Mouse (Mus musculus) cortical plate, adult 2 months (tissue): ENCODE results near the gene Bptf. TPM values are rescaled to one million over a fixed set of nuclear protein-coding genes. Genes with fewer than 3 reads are reported as not detected.
A peak's percentile ranks its signal among the peaks of the same experiment; 100 is the strongest.

Source experiments
- H3K27ac ChIP-seq: fragments of 200-500 bp; 2 replicates; pipeline ENCODE4 v1.5.1; 2012; ENCODE audit warnings: low read length, control low read depth, inconsistent platforms; ENCODE audit not compliant: insufficient read depth
- H3K4me1 ChIP-seq: fragments of 200-500 bp; 2 replicates; pipeline ENCODE4 v1.6.1; 2011; ENCODE audit warnings: low read length; ENCODE audit not compliant: control insufficient read depth, insufficient read depth
- H3K4me3 ChIP-seq: fragments of 200-500 bp; 2 replicates; pipeline ENCODE4 v1.5.1; 2011; ENCODE audit warnings: mild to moderate bottlenecking, low read length, control low read depth; ENCODE audit not compliant: insufficient read depth
- CTCF ChIP-seq: fragments of 200-500 bp; IDR thresholded peaks from 2 replicates; pipeline ENCODE4 v1.5.1; 2011; ENCODE audit warnings: mild to moderate bottlenecking, control low read depth, low read length; ENCODE audit not compliant: insufficient read depth; ENCODE audit errors: extremely low read depth
- POLR2A ChIP-seq: fragments of 200-500 bp; IDR thresholded peaks from 2 replicates; pipeline ENCODE4 v1.6.1; 2011; ENCODE audit warnings: mild to moderate bottlenecking, low read length, control low read depth; ENCODE audit not compliant: insufficient read depth; ENCODE audit errors: extremely low read depth
- polyA plus RNA-seq: library from polyadenylated mRNA; depleted of rRNA; stranded (reverse); fragments of >200 nt; gene quantifications from 2 replicates; pipeline ENCODE4 v1.2.3, GENCODE M21; 2012

Bptf gene
- polyA plus RNA-seq, 1 experiment = 36.5 TPM

GRCm38 (mm10) chr11:107103736-107104135 is 28.2 kb downstream of the Bptf start:
- TF ChIP-seq CTCF (no peak), POLR2A (no peak)
- Histone ChIP-seq H3K4me3 (no peak overlapping the region), H3K4me1 (peaks cover 16% of the 10 kb centered on the region), H3K27ac (no peak overlapping the region)

GRCm38 (mm10) chr11:107103224-107103589 is 28.7 kb downstream of the Bptf start:
- TF ChIP-seq POLR2A (no peak), CTCF (no peak)
- Histone ChIP-seq H3K4me1 (peaks cover 16% of the 10 kb centered on the region), H3K27ac (no peak overlapping the region)

GRCm38 (mm10) chr11:107102465-107103223 is 29.3 kb downstream of the Bptf start:
- H3K27ac ChIP-seq = no peak overlapping the region
- H3K4me1 ChIP-seq = peaks cover 14% of the 10 kb centered on the region
- no peak for TF ChIP-seq POLR2A
- no peak for TF ChIP-seq CTCF
- H3K4me3 ChIP-seq = no peak overlapping the region

More at GRCm38 (mm10) chr11:107103224-107103589, 28.7 kb downstream of the Bptf start:
- no peak overlapping the region for H3K4me3 ChIP-seq

- H3K4me3 ChIP-seq = no peak overlapping the region
- H3K4me1 ChIP-seq = peaks cover 4% of the 10 kb centered on the region
- H3K27ac ChIP-seq = no peak overlapping the region
- TF ChIP-seq POLR2A (no peak), CTCF (no peak)
These were observed 35.0 kb downstream of the Bptf start for GRCm38 (mm10) chr11:107096973-107097372.

- no peak overlapping the region for H3K27ac ChIP-seq
- TF ChIP-seq CTCF (no peak), POLR2A (no peak)
- H3K4me3 ChIP-seq = no peak overlapping the region
- no peaks in the 10 kb centered on the region for H3K4me1 ChIP-seq
These were observed 38.1 kb downstream of the Bptf start for GRCm38 (mm10) chr11:107093871-107094270.

- H3K4me3 ChIP-seq = no peak overlapping the region
- TF ChIP-seq POLR2A (no peak), CTCF (no peak)
- no peak overlapping the region for H3K27ac ChIP-seq
- H3K4me1 ChIP-seq = no peaks in the 10 kb centered on the region
These were observed 39.3 kb downstream of the Bptf start for GRCm38 (mm10) chr11:107092637-107093036.

GRCm38 (mm10) chr11:107085866-107086265 is 46.1 kb downstream of the Bptf start:
- TF ChIP-seq CTCF (no peak), POLR2A (no peak)
- Histone ChIP-seq H3K4me1 (no peaks in the 10 kb centered on the region), H3K4me3 (no peak overlapping the region), H3K27ac (no peak overlapping the region)

GRCm38 (mm10) chr11:107083480-107083879 is 48.4 kb downstream of the Bptf start:
- TF ChIP-seq CTCF = no peak
- TF ChIP-seq POLR2A = no peak
- H3K4me3 ChIP-seq = no peak overlapping the region
- H3K4me1 ChIP-seq = no peaks in the 10 kb centered on the region
- H3K27ac ChIP-seq = no peak overlapping the region

GRCm38 (mm10) chr11:107065216-107065785 is 66.6 kb downstream of the Bptf start:
- Histone ChIP-seq H3K27ac (peak overlapping the region; percentile 21; the same call in 1 of the 2 replicates), H3K4me3 (no peak overlapping the region), H3K4me1 (peaks cover 10% of the 10 kb centered on the region)
- TF ChIP-seq POLR2A = no peak
- TF ChIP-seq CTCF = no peak

GRCm38 (mm10) chr11:107064590-107064989 is 67.3 kb downstream of the Bptf start:
- H3K4me3 ChIP-seq = no peak overlapping the region
- H3K27ac ChIP-seq = no peak overlapping the region
- TF ChIP-seq CTCF (no peak), POLR2A (no peak)
- H3K4me1 ChIP-seq = peaks cover 10% of the 10 kb centered on the region
